In genomic region chr5:34632996-34633395, GRCm38 (mm10) we compare ENCODE assay signal across 12 mouse cellular contexts.
"Had no signal": no experiment of that assay in that cellular context is flagged by ENCODE, and none has a peak within 500 bp of the region (broad histone marks: within the 10 kb centered on the region; RNA-seq: fewer than 3 reads in every experiment).

No protein-coding gene starts in this region.

- H3K27ac ChIP-seq: kidney, postnatal 0 days; left cerebral cortex, adult 2 months; limb, embryonic 10.5 days; midbrain, embryonic 10.5 days; neural tube, embryonic 15.5 days had no signal

- H3K9ac ChIP-seq: neural tube, embryonic 15.5 days had no signal

- H3K9me3 ChIP-seq: limb, embryonic 10.5 days; midbrain, embryonic 10.5 days; neural tube, embryonic 15.5 days had no signal

- H3K4me2 ChIP-seq: neural tube, embryonic 15.5 days had no signal

- DNase-seq: kidney, adult 11 months; kidney, adult 9 months; kidney, postnatal 36 days; lung, adult 2 months; midbrain, embryonic 14.5 days; right cerebral cortex, postnatal 4 days had no signal

- H3K27me3 ChIP-seq: neural tube, embryonic 15.5 days had no signal

- H3K4me3 ChIP-seq: left cerebral cortex, adult 2 months; limb, embryonic 10.5 days; midbrain, embryonic 10.5 days; myocyte; neural tube, embryonic 15.5 days had no signal
